Mouse (Mus musculus) G1E (cell line): ENCODE data around the gene Olfr1500. TPM values are rescaled to one million over a fixed set of nuclear protein-coding genes. Genes with fewer than 3 reads are reported as not detected.
"Not testable (repeated sequence)": the region's sequence is repeated elsewhere in the genome, so short reads cannot be mapped to it uniquely, and the experiment has no call there.

Experiments
- ATAC-seq: 2 replicates; pipeline ENCODE4 v1.8.0; 2016; ENCODE audit warnings: mild to moderate bottlenecking; ENCODE audit not compliant: insufficient number of reproducible peaks, poor library complexity, low FRiP score, severe bottlenecking; ENCODE audit errors: extremely low read depth
- DNase-seq: peaks from one replicate; pipeline ENCODE4 v3.0.0; 2012; ENCODE audit warnings: low spot score
- H3K27me3 ChIP-seq: 2 replicates; pipeline ENCODE4 v1.6.1; 2012; ENCODE audit warnings: mild to moderate bottlenecking, low read length, inconsistent platforms; ENCODE audit not compliant: insufficient read depth
- H3K36me3 ChIP-seq: replicated peaks from 2 replicates; pipeline ENCODE3; 2012; ENCODE audit warnings: mild to moderate bottlenecking, inconsistent platforms
- H3K4me1 ChIP-seq: 2 replicates; pipeline ENCODE4 v1.6.1; 2012; ENCODE audit warnings: low read depth, low read length, inconsistent platforms, mixed read lengths; ENCODE audit not compliant: insufficient read depth
- H3K4me3 ChIP-seq: 2 replicates; pipeline ENCODE4 v1.5.1; 2012; ENCODE audit warnings: low read depth, mild to moderate bottlenecking, inconsistent platforms, low read length, moderate library complexity, mixed read lengths
- H3K9me3 ChIP-seq: replicated peaks from 2 replicates; pipeline ENCODE4 v1.6.1; 2012; ENCODE audit warnings: inconsistent platforms
- CTCF ChIP-seq: IDR thresholded peaks from 2 replicates; pipeline ENCODE4 v1.5.1; 2012; ENCODE audit warnings: low read depth, low read length, inconsistent platforms, mixed read lengths
- GATA1 ChIP-seq: IDR thresholded peaks from 2 replicates; pipeline ENCODE4 v1.6.1; 2012; ENCODE audit warnings: borderline replicate concordance, low read length, inconsistent platforms, mixed read lengths
- GATA2 ChIP-seq: IDR thresholded peaks from 2 replicates; pipeline ENCODE4 v1.6.1; 2012; ENCODE audit warnings: low read depth, low read length, inconsistent platforms, borderline replicate concordance
- POLR2AphosphoS5 ChIP-seq: IDR thresholded peaks from 2 replicates; pipeline ENCODE4 v1.6.1; 2012; ENCODE audit warnings: low read depth, low read length, inconsistent platforms; ENCODE audit not compliant: insufficient replicate concordance
- TAL1 ChIP-seq: conservative IDR thresholded peaks from 2 replicates; pipeline ENCODE4 v1.6.1; 2012; ENCODE audit warnings: low read depth, low read length, inconsistent platforms, mixed read lengths
- polyA plus RNA-seq: library from polyadenylated mRNA; stranded (reverse); fragments of >175 nt; gene quantifications from 2 replicates; pipeline ENCODE4 v1.2.3, GENCODE M21; 2012
- total RNA-seq, 2 experiments: library from RNA; stranded (forward) in 1 of 2; stranded (reverse) in 1 of 2; fragments of 200-1000 nt in 1 of 2; fragments of >200 nt in 1 of 2; fragmentation: Nextera tagmentation in 1 of 2; gene quantifications; 2 replicates each; pipeline ENCODE4 v1.2.3; 2014 to 2017

The Olfr1500 gene
- total RNA-seq (2014; fragmentation: Nextera tagmentation) (not detected in 2 replicates), total RNA-seq (2017) (not detected in 2 replicates), polyA plus RNA-seq (not detected in 2 replicates)

DNA sequence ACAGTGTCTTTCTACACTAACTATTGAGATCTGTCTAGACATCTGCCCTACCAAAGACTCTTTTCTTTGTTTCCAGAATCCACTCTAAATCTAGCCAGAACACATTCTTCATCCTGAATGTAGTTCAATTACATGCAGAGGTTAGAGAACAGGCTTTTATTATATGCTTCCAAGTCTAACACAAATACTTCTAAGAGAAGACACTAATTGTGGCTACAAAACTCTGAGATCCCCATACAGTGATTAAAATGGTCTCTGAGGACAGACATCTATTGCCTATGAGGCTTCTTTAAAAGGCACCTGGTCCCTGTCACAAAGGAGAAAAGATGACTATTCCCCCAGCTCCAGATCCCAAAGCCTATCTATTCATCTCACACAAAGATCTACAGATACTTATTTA, at the start of gene Olfr1500:
Gene Olfr1500 (minus strand): TSS at position 101 of the 400 bp plus-strand sequence.
- TF ChIP-seq CTCF (no peak), TAL1 (no peak), GATA2 (no peak), POLR2AphosphoS5 (no peak), GATA1 (no peak)
- H3K4me1 ChIP-seq: no peaks in the 10 kb centered on the region
- H3K4me3 ChIP-seq: no peak within 1 kb of the TSS
- H3K36me3 ChIP-seq: no peaks in the 10 kb centered on the region
- no peaks in the 10 kb centered on the region for H3K9me3 ChIP-seq
- H3K27me3 ChIP-seq: no peaks in the 10 kb centered on the region
- ATAC-seq (no peak), DNase-seq (no peak)

DNA sequence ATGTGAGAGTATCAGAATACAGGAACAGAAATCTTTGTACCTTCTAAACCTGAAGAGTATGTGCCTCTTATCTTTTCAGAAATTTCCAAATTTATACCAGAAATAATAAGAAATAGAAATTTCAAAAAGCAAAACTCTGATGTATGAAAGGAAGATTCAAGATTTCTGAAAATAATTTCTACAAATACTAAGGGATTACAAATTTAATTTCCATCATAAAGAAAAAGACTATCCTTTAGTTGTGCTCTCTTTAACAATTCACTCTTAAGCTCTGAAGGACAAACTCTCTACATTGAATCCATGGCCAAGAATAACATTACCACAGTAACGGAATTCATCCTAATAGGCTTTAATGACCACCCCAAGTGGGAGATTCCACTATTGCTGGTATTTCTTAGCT, 31.2 kb upstream of the Olfr1500 start, which contains the start of gene Olfr1502:
Gene Olfr1502 (plus strand): TSS at position 301 of the 400 bp plus-strand sequence.
- no peak for ATAC-seq
- DNase-seq: no peak
- TF ChIP-seq GATA2 (no peak), GATA1 (no peak), CTCF (no peak), POLR2AphosphoS5 (no peak), TAL1 (no peak)
- H3K4me1 ChIP-seq: no peaks in the 10 kb centered on the region
- H3K4me3 ChIP-seq: no peak within 1 kb of the TSS
- no peaks in the 10 kb centered on the region for H3K9me3 ChIP-seq
- H3K27me3 ChIP-seq: no peaks in the 10 kb centered on the region
- no peaks in the 10 kb centered on the region for H3K36me3 ChIP-seq

- ATAC-seq, H3K4me1 ChIP-seq, H3K4me3 ChIP-seq, H3K36me3 ChIP-seq, DNase-seq, H3K27me3 ChIP-seq, H3K9me3 ChIP-seq: not testable (repeated sequence)
Measured at GRCm38 (mm10) chr19:13850592-13850991, 20.3 kb upstream of the Olfr1500 start, which contains the start of gene Olfr1501. Olfr1501 (minus strand) TSS chr19:13850692.

DNA sequence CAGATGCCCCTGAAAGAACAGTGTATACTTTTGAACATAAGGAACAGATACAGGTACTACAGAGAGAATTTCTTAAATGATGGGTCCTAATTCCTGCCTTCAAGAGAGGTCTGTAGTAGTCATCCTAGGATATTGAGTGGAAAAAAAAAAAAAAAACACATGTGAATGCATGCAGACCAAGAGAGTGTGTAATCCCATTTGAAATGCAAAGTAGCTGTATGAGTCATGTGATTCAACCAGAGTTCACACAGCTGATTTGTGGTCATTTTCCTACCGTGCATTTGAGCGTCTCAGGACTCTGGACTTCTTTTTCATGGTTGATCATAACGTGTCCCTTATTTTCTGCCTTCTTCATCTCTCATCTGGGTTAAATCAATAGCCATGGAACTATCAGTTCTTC, 1.8 kb downstream of the Olfr1500 start:
- TF ChIP-seq POLR2AphosphoS5 (no peak), CTCF (no peak), GATA1 (no peak), TAL1 (no peak), GATA2 (no peak)
- DNase-seq (no peak), ATAC-seq (no peak)

GRCm38 (mm10) chr19:13820847-13821246, 9.4 kb downstream of the Olfr1500 start:
- Histone ChIP-seq H3K27me3 (no peaks in the 10 kb centered on the region), H3K36me3 (no peaks in the 10 kb centered on the region), H3K9me3 (no peaks in the 10 kb centered on the region), H3K4me1 (peaks cover 2% of the 10 kb centered on the region; the same call in 1 of the 2 replicates), H3K4me3 (no peak overlapping the region)
- no peak for TF ChIP-seq GATA1
- no peak for TF ChIP-seq POLR2AphosphoS5
- no peak for TF ChIP-seq TAL1
- TF ChIP-seq GATA2: no peak
- no peak for TF ChIP-seq CTCF
- ATAC-seq: no peak
- no peak for DNase-seq

More for the DNA sequence above, 1.8 kb downstream of the Olfr1500 start:
- H3K27me3 ChIP-seq: no peaks in the 10 kb centered on the region
- no peak overlapping the region for H3K4me3 ChIP-seq
- no peaks in the 10 kb centered on the region for H3K4me1 ChIP-seq
- no peaks in the 10 kb centered on the region for H3K36me3 ChIP-seq
- no peaks in the 10 kb centered on the region for H3K9me3 ChIP-seq

GRCm38 (mm10) chr19:13819347-13819746, 10.9 kb downstream of the Olfr1500 start, which contains the start of gene Olfr1499:
Olfr1499 (minus strand) TSS chr19:13819447.
- ATAC-seq (no peak), DNase-seq (no peak)
- peaks cover 2% of the 10 kb centered on the region; the same call in 1 of the 2 replicates for H3K4me1 ChIP-seq
- H3K27me3 ChIP-seq: no peaks in the 10 kb centered on the region
- no peaks in the 10 kb centered on the region for H3K36me3 ChIP-seq
- no peaks in the 10 kb centered on the region for H3K9me3 ChIP-seq
- TF ChIP-seq TAL1 (no peak), POLR2AphosphoS5 (no peak), GATA2 (no peak), CTCF (no peak), GATA1 (no peak)
- H3K4me3 ChIP-seq: no peak within 1 kb of the TSS

- ATAC-seq (no peak), DNase-seq (no peak)
- H3K36me3 ChIP-seq: no peaks in the 10 kb centered on the region
- H3K9me3 ChIP-seq: no peaks in the 10 kb centered on the region
- no peaks in the 10 kb centered on the region for H3K27me3 ChIP-seq
- H3K4me3 ChIP-seq: no peak overlapping the region
- TF ChIP-seq TAL1 (no peak), GATA1 (no peak), POLR2AphosphoS5 (no peak), CTCF (no peak), GATA2 (no peak)
- H3K4me1 ChIP-seq: peaks cover 2% of the 10 kb centered on the region; the same call in 1 of the 2 replicates
Measured at GRCm38 (mm10) chr19:13818827-13819226, 11.5 kb downstream of the Olfr1500 start.
